Mouse (Mus musculus) MEL (cell line): ENCODE results near the gene Olfr91. TPM values are rescaled to one million over a fixed set of nuclear protein-coding genes. Genes with fewer than 3 reads are reported as not detected.

ENCODE experiments used
- DNase-seq: peaks from one replicate; pipeline ENCODE4 v3.0.0; 2011; ENCODE audit warnings: low read depth, low spot score
- H3K27ac ChIP-seq: 2 replicates; pipeline ENCODE4 v1.5.1; 2012; ENCODE audit warnings: low read depth, mild to moderate bottlenecking, control low read depth, low read length, moderate library complexity; ENCODE audit not compliant: control insufficient read depth
- H3K27me3 ChIP-seq, 2 experiments: fragments of 150-350 bp in 1 of 2; sonication (generic) in 1 of 2; 2 replicates each; pipeline ENCODE4 v1.6.1; 2012; ENCODE audit warnings: low read length in 2 of 2, mild to moderate bottlenecking in 2 of 2, improper control_type of control experiment in 1 of 2, moderate library complexity in 1 of 2; ENCODE audit not compliant: insufficient read depth in 2 of 2, control insufficient read depth in 1 of 2
- H3K36me3 ChIP-seq, 2 experiments: 2 replicates each; pipeline ENCODE4 v1.6.1; 2012 to 2014; ENCODE audit warnings: low read length in 2 of 2, improper control_type of control experiment in 1 of 2, inconsistent platforms in 1 of 2, mild to moderate bottlenecking in 1 of 2; ENCODE audit not compliant: insufficient read depth in 2 of 2, control insufficient read depth in 1 of 2
- H3K4me1 ChIP-seq, 2 experiments: fragments of 150-350 bp in 1 of 2; sonication (generic) in 1 of 2; 2 replicates each; pipeline ENCODE4 v1.6.1; 2012; ENCODE audit warnings: low read length in 2 of 2, improper control_type of control experiment in 1 of 2, mild to moderate bottlenecking in 1 of 2; ENCODE audit not compliant: insufficient read depth in 2 of 2, control insufficient read depth in 1 of 2
- H3K4me3 ChIP-seq, 2 experiments: fragments of 150-350 bp in 1 of 2; sonication (generic) in 1 of 2; 2 replicates each; pipeline ENCODE4 v1.5.1; 2012; ENCODE audit warnings: low read depth in 2 of 2, low read length in 2 of 2, mild to moderate bottlenecking in 2 of 2, moderate library complexity in 2 of 2, control low read depth in 1 of 2, improper control_type of control experiment in 1 of 2; ENCODE audit not compliant: control insufficient read depth in 1 of 2, insufficient read depth in 1 of 2
- H3K79me2 ChIP-seq: 2 replicates; pipeline ENCODE4 v1.6.1; 2012; ENCODE audit warnings: mild to moderate bottlenecking, low read length, moderate library complexity; ENCODE audit not compliant: control insufficient read depth, poor library complexity, insufficient read depth
- H3K9ac ChIP-seq: 2 replicates; pipeline ENCODE4 v1.6.1; 2012; ENCODE audit warnings: low read depth, mild to moderate bottlenecking, control low read depth, low read length, moderate library complexity; ENCODE audit not compliant: control insufficient read depth, poor library complexity, severe bottlenecking
- H3K9me3 ChIP-seq: fragments of 150-350 bp; sonication (generic); replicated peaks from 2 replicates; pipeline ENCODE4 v1.6.1; 2012; ENCODE audit warnings: mild to moderate bottlenecking, low read length, improper control_type of control experiment, moderate library complexity; ENCODE audit not compliant: insufficient read depth
- EP300 ChIP-seq, 2 experiments: IDR thresholded peaks; 2 replicates each; pipeline ENCODE4 v1.6.1; 2011; ENCODE audit warnings: improper control_type of control experiment in 2 of 2, low read length in 2 of 2, low read depth in 1 of 2, mild to moderate bottlenecking in 1 of 2
- GABPA ChIP-seq: IDR thresholded peaks from 2 replicates; pipeline ENCODE4 v1.6.1; 2012; ENCODE audit warnings: low read depth, mild to moderate bottlenecking, inconsistent platforms, low read length, improper control_type of control experiment, moderate library complexity
- MAX ChIP-seq: IDR thresholded peaks from 2 replicates; pipeline ENCODE4 v1.6.1; 2011; ENCODE audit warnings: low read length, improper control_type of control experiment
- MEF2A ChIP-seq: IDR thresholded peaks from 2 replicates; pipeline ENCODE4 v1.6.1; 2014; ENCODE audit warnings: low read depth, mild to moderate bottlenecking, inconsistent platforms, low read length, improper control_type of control experiment; ENCODE audit not compliant: poor library complexity, insufficient replicate concordance, severe bottlenecking; ENCODE audit errors: extremely low read depth
- MYB ChIP-seq: IDR thresholded peaks from 2 replicates; pipeline ENCODE4 v1.6.1; 2011; ENCODE audit warnings: mild to moderate bottlenecking, low read depth, low read length, improper control_type of control experiment
- POLR2A ChIP-seq, 2 experiments: IDR thresholded peaks; 2 replicates each; pipeline ENCODE4 v1.6.1; 2011 to 2012; ENCODE audit warnings: low read length in 2 of 2, mild to moderate bottlenecking in 2 of 2, control low read depth in 1 of 2, improper control_type of control experiment in 1 of 2, low read depth in 1 of 2, moderate library complexity in 1 of 2; ENCODE audit not compliant: control insufficient read depth in 1 of 2, insufficient read depth in 1 of 2, poor library complexity in 1 of 2
- POLR2AphosphoS2 ChIP-seq: IDR thresholded peaks from 2 replicates; pipeline ENCODE4 v1.6.1; 2011; ENCODE audit warnings: low read length, improper control_type of control experiment
- TAL1 ChIP-seq: IDR thresholded peaks from 2 replicates; pipeline ENCODE4 v1.6.1; 2012; ENCODE audit warnings: mild to moderate bottlenecking, inconsistent platforms, low read length, moderate library complexity, mixed read lengths
- TBP ChIP-seq: IDR thresholded peaks from 2 replicates; pipeline ENCODE4 v1.8.0; 2011; ENCODE audit warnings: low read depth, low read length, improper control_type of control experiment
- UBTF ChIP-seq: IDR thresholded peaks from 2 replicates; pipeline ENCODE4 v1.6.1; 2012; ENCODE audit warnings: low read depth, mild to moderate bottlenecking, inconsistent platforms, low read length, improper control_type of control experiment, moderate library complexity, borderline replicate concordance; ENCODE audit not compliant: insufficient read depth
- USF1 ChIP-seq: IDR thresholded peaks from 2 replicates; pipeline ENCODE4 v1.6.1; 2014; ENCODE audit warnings: low read depth, mild to moderate bottlenecking, inconsistent platforms, low read length, improper control_type of control experiment, moderate library complexity
- USF2 ChIP-seq, 2 experiments: IDR thresholded peaks; 2 replicates each; pipeline ENCODE4 v1.6.1; 2011 to 2012; ENCODE audit warnings: improper control_type of control experiment in 2 of 2, low read length in 2 of 2, borderline replicate concordance in 1 of 2, inconsistent platforms in 1 of 2, low read depth in 1 of 2, mild to moderate bottlenecking in 1 of 2; ENCODE audit not compliant: insufficient read depth in 1 of 2
- ZC3H11A ChIP-seq: IDR thresholded peaks from 2 replicates; pipeline ENCODE4 v1.6.1; 2012; ENCODE audit warnings: low read depth, mild to moderate bottlenecking, inconsistent platforms, low read length, improper control_type of control experiment
- ZKSCAN1 ChIP-seq: IDR thresholded peaks from 2 replicates; pipeline ENCODE4 v1.6.1; 2012; ENCODE audit warnings: low read depth, mild to moderate bottlenecking, inconsistent platforms, low read length, improper control_type of control experiment, moderate library complexity
- polyA plus RNA-seq, 2 experiments: library from polyadenylated mRNA; stranded (reverse) in 1 of 2; unstranded in 1 of 2; fragments of >175 nt in 1 of 2; fragments of >200 nt in 1 of 2; gene quantifications; 2 replicates each; pipeline versions ENCODE4 v1.2.1 to v1.2.4; 2012; ENCODE audit warnings: low replicate concordance in 2 of 2, low read depth in 1 of 2; ENCODE audit not compliant: insufficient read length in 2 of 2, insufficient read depth in 1 of 2, missing spikeins in 1 of 2
- total RNA-seq: library from RNA; depleted of rRNA; stranded (reverse); fragments of 300-350 nt; gene quantifications from 2 replicates; pipeline ENCODE4 v1.2.3, GENCODE M21; 2012

The Olfr91 gene
- total and polyA plus RNA-seq, 3 experiments: not detected

DNA sequence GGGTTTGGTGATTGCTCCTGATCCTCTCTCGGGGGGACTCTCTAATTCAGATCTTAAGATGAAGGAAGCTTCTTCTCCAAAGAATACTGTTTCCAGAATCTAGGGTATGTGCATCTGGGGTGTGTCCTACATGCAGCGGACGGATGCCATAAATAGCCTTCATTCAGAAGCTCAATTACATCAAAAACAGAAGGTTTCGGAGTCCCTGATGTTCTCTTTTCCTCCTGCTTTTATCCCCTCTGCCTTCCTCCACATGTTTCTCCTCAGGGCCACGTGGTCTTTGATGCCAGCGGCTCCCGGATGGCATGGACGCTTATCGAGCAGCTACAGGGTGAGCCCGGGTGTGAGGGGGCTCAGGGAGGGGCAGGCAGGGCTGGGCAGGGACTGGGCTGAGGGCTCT lies 35.0 kb downstream of the Olfr91 start:
- H3K4me1 ChIP-seq: peaks cover 0 to 3% of the 10 kb centered on the region in 2 experiments; a peak in 1 of 4 replicates
- no peak overlapping the region for H3K4me3 ChIP-seq
- no peaks in the 10 kb centered on the region for H3K9me3 ChIP-seq
- no peak overlapping the region for H3K27ac ChIP-seq
- H3K79me2 ChIP-seq: no peaks in the 10 kb centered on the region
- DNase-seq: no peak
- H3K9ac ChIP-seq: no peak overlapping the region
- no peak for TF ChIP-seq TBP
- TF ChIP-seq MYB: no peak
- TF ChIP-seq UBTF: no peak
- no peak for TF ChIP-seq GABPA
- H3K36me3 ChIP-seq: peaks cover 0 to 5% of the 10 kb centered on the region in 2 experiments; a peak in 2 of 4 replicates
- no peaks in the 10 kb centered on the region for H3K27me3 ChIP-seq

DNA sequence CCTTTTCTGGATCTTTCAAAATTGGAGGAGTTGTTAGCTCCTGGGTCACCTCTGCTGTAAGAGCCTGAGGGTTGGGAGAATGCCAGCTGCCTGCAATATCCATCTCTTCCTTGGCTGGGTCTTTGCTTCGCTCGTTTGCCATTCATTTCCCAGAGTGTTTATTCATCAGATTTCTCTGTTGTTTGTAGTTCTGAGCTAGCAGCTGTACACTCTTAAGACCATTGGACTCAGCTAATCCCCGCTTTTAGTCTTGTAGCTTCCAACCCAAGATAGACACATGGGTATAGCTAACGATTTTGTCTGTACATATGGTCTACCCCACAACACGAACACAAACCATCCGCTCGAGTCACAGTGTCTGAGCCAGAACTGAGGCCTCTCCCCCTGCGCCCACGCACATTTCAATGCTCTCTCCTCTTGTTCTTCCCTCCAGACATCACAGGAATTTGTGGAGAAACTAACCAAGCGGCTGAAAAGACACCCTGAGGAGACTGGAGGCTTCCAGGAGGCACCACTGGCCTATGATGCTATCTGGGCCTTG lies 35.9 kb downstream of the Olfr91 start:
- Histone ChIP-seq H3K36me3 (peaks cover 0 to 5% of the 10 kb centered on the region in 2 experiments; a peak in 2 of 4 replicates), H3K4me1 (peaks cover 0 to 3% of the 10 kb centered on the region in 2 experiments; a peak in 1 of 4 replicates), H3K9me3 (no peaks in the 10 kb centered on the region)
- TF ChIP-seq ZC3H11A (no peak), USF2 (IDR thresholded peaks at IDR 0.05; ENCODE audit: borderline replicate concordance in 1 of 2, insufficient read depth in 1 of 2, low read depth in 1 of 2, low read length in 2 of 2) (no peak), MAX (no peak), ZKSCAN1 (no peak), EP300 (IDR thresholded peaks at IDR 0.05; ENCODE audit: low read depth in 1 of 2, low read length in 2 of 2) (no peak), POLR2AphosphoS2 (no peak), TBP (no peak), POLR2A (IDR thresholded peaks at IDR 0.05; ENCODE audit: control insufficient read depth in 1 of 2, insufficient read depth in 1 of 2, low read depth in 1 of 2, low read length in 2 of 2, poor library complexity in 1 of 2) (no peak), TAL1 (no peak), MEF2A (no peak), USF1 (no peak)
- TF ChIP-seq, all 39 proteins: peak for 0
- H3K27me3 ChIP-seq: no peaks in the 10 kb centered on the region
- H3K79me2 ChIP-seq: no peaks in the 10 kb centered on the region
- no peak overlapping the region for H3K4me3 ChIP-seq
- DNase-seq: no peak
- H3K27ac ChIP-seq: no peak overlapping the region
- no peak overlapping the region for H3K9ac ChIP-seq
